Mouse (Mus musculus): Measurements from ENCODE around the gene Ankmy2.

Gene Ankmy2

DNA sequence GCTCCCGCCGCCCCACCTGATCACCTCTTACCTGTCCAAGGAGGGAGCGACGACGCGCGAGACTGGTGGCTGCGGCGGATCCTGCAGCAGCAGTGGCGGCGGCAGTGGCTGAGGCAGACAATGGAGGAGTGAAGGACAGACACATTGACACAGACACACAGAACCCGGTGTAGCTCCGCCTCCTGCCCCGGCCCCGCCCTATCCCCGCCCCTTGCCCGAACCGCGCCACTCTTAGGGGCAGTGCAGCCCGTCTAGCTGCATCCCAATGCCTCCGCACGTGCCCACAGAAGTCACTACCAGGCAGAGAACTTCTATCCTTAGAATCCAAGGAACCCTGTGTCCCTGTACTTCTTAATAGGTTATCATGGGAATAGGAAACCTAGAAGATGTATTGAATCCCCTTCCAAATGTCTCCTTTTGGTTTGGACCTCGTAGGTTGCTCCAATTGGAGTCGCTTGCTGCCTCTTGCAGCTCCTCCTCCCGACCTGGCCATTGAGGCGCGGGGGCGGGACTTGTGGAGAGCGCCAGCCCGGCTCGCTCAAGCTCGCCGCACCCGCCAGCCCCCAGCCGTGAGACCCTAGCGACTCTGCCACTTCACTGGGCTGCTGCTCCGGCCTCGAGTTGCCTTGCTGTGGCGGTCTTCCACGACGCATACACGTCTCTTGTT lies at the start of gene Ankmy2:
Gene Ankmy2 (plus strand): TSS at position 478 of the 667 bp plus-strand sequence.
- ATAC-seq (ENCODE audit: insufficient number of reproducible peaks, low FRiP score, low TSS enrichment): peak; percentile 88

DNA sequence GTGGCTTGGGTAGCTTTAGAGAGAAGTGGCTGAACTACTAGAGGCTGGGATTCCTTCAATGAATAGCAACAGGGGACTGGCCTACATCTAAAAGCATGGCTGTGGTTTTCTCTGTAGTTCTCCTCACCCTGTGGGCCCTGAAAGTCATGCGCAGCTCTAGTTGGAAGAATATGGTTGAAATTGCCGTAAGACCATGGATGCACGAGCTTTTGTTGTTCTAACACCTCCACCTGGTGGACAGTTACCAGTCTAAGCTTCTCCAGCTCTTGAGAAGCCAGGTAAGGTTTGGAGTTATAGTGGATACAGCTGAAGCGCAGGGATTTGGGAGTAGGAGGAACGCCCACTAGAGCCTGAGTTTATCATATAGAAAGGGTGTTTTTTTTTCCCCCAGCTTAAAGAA lies 48.5 kb upstream of the Ankmy2 start:
- ATAC-seq (ENCODE audit: insufficient number of reproducible peaks, low FRiP score, low TSS enrichment): peak; percentile 47; the same call in 1 of the 2 replicates

DNA sequence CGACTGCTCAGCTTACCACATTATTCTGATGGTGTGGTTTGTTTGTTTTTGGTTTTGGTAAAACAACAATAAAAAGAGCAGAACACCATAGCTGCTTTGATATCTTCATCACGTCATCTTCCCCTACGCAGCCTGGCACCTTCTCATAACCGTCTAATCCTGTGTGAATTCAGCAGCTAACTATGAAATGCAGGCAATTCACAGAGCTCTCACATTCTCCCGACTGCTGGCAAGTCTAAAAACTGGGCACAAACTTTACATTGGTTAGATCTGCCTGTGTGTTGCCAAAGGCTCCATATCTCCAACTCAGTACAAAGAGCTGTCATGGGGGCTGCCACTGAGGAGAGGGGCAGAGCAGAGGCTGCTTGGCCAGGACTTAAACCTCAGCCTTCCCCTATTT lies 46.5 kb upstream of the Ankmy2 start:
- no peak for ATAC-seq (ENCODE audit: insufficient number of reproducible peaks, low FRiP score, low TSS enrichment)

DNA sequence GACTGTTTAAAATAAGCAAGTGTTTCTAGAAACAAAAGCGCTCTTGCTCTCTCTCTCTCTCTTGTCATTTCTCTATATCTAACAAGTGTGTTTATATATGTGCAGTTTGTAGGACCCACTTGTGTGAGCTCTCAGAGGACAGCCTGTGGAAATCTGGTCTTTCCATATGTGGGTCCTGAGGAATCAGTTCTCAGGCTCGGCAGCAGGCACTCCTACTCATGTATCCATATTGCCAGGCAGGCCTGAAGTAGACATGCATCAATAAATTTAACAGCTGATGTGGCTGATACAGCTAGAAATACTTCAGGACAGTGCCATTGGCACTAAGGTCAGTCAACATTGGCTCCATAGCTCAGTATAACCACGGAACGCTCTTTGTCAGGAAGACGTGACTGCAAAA lies 45.8 kb upstream of the Ankmy2 start:
- ATAC-seq (ENCODE audit: insufficient number of reproducible peaks, low FRiP score, low TSS enrichment): no peak

DNA sequence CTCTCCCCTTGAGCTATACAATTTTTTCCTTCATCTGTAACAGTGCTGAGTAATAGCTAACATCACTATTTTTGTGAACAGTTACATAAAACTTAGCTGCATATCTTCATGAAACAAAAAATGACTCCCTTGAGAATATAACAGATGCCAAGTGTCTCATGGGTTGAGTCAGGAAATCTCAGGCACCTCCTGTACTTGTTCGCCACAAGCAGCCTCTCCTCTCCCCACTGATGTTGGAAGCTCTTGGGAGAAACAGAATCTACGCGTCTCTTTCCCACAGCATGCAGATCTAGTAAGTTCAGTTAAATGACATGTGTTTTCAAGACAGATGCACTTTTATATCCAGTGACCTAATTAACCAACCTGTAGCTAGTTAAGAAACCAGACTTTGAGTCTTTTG lies 44.8 kb upstream of the Ankmy2 start:
- no peak for ATAC-seq (ENCODE audit: insufficient number of reproducible peaks, low FRiP score, low TSS enrichment)

DNA sequence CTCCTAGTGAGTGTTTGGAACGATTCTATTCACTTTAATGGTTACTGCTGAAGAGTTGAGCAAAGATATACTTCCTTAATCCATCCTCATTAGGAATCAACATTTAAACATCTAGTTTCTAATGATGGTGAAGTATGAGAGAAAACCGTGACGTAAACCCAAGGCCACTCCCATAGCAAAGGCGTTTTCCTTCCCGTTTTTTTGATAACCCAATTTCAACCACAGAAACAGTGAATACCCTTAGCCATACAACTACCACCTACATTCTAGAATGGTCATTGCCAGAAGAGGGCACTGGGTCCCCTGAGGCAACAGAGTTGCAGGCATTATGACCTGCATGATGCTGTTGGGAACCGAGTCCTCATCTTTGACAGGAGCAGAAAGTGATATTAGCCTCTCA lies 39.8 kb upstream of the Ankmy2 start:
- no peak for ATAC-seq (ENCODE audit: insufficient number of reproducible peaks, low FRiP score, low TSS enrichment)

DNA sequence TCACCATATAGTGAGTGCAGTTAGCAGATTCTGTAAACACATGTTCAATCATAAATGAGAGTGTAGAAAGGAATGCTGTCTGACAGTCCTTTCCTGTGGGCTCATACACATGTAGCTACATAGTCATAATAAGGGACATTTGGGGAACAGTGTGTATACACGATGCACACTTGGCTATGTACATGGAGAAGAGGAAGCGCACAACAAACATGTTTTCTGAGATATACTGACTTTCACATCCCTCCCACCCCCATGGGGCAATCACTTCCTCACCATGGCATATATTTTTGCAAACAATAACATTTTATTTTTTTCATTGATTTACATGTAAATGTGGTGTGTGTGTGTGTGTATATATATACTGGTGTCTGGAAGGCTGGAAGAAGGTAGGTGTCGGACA lies 37.7 kb upstream of the Ankmy2 start:
- no peak for ATAC-seq (ENCODE audit: insufficient number of reproducible peaks, low FRiP score, low TSS enrichment)

DNA sequence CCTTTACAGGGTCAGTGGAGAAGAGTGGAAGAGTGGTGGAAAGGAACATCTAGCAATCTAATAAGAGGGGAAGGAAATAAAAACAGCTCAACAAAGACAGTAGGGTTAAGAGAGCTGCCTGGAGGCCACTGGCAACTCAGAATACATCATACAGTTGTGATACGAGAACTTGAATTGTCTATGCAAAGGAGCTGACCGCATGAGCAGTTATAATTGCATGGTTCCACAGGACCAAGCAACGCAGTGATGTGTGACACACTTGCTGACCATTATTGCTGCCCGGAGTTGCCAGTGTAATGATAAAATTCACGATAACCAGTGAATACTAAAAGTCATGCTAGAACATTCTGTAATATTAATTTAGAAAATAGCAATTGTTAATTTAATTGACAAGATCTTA lies 30.9 kb upstream of the Ankmy2 start:
- no peak for ATAC-seq (ENCODE audit: insufficient number of reproducible peaks, low FRiP score, low TSS enrichment)

DNA sequence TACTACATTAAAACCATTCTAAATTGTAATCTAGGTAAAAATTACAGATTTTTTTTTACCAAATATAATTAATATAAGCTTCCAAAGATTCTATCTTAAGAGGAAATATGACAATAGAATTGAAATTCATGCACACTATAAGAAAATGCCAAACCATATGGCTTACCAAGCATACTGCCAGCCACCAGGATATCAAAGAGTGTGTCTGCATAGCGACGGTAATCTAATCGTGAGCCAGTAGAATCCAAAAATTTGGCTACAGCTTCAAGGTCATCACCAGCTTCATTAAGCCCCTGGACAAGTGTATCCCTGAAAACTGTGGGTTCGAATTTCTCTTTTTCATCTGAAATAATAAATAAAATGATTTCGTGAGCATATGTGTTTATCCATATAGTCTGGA lies 27.1 kb upstream of the Ankmy2 start:
- no peak for ATAC-seq (ENCODE audit: insufficient number of reproducible peaks, low FRiP score, low TSS enrichment)

DNA sequence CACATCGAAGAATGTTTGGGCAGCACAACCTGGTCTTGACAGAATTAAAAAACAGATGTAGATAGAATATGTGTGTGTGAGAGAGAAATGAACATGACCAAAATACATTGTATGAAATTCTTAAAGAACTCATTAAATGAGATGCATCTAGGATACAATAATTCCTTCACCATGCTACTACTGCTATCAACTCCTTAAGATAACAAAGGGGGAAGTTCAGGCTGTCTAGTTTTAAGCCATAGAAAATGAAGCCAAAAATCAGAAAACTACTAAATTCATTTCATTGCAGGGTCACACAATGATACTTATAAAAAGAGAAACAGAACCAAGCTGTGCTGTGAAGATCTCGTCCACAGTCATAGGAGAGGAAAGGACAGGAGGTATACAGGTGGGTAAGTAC lies 24.7 kb upstream of the Ankmy2 start:
- no peak for ATAC-seq (ENCODE audit: insufficient number of reproducible peaks, low FRiP score, low TSS enrichment)

DNA sequence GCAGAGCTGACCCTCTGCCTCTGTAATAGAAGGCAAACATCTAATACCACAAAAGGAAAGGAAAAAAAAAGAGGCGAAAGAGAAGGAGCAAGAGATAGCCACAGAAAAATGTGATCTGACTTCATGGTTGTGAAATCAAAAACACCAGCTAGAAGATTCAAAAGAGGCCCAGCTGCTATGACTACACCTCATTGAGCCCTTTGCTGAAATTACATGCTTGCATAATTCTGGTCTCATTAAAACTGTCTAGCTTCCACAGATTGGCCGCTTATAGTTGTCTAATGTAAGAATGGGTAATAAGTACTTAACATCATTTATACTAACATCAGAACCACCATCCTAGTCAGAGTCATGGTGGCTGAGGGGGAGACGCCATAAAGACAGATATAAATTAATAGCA lies 24.2 kb upstream of the Ankmy2 start:
- ATAC-seq (ENCODE audit: insufficient number of reproducible peaks, low FRiP score, low TSS enrichment): no peak

DNA sequence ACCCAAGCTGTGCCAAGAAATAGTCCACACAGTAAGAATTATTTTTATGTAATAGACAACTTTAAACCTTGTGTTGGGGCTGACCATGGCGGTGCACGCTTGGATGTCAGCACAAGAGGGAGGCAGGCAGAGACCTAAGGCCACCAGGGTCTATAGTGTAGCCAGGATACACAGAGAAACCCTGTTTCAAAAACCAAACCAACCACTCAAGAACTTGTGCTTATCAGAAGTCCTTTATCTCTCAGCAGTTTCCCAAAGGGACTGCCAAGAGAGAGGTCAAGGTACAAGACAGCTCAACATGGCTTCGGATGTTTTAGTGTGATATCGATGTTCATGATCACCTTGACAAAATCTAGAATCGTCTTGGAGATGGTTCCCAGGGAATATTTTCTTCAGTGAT lies 23.4 kb upstream of the Ankmy2 start:
- no peak for ATAC-seq (ENCODE audit: insufficient number of reproducible peaks, low FRiP score, low TSS enrichment)

DNA sequence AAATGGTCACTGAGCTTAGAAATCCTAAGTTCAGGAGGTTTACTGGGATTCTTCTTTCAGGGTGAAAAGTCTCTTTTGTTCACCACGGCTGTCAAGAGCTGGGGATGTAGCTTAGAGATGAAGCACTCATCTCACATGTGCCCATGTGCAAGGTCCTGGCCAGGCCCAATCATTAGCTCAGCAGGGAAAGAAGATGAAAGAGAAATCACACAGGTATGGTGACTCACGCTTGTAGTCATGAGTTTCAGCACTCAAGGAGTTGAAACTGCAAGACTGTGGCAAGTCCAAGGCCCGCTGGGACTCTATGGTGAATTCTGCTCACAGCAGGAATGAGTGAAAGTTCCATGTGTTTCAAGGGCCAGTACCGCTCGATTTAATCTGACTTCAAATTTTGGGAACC lies 22.8 kb upstream of the Ankmy2 start:
- ATAC-seq (ENCODE audit: insufficient number of reproducible peaks, low FRiP score, low TSS enrichment): no peak

DNA sequence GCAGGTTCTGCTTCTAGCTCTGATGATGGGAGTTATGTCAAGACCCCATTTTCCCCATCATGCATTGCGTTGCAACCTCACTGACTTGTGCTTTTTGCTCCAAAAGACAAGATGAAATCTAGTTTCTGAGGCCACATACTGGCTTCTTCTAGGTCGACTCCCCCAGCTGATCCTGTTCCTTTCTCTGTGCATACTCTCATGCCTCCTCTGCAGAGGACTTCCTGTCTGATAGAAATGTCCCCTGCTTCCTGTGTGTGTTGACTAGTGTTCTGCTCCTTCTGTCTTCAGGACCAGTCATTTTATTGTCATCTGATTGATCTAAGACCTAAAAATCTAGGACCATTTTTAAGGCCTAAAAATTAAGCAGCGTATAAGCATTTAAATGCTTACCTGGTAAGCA lies 21.5 kb upstream of the Ankmy2 start:
- ATAC-seq (ENCODE audit: insufficient number of reproducible peaks, low FRiP score, low TSS enrichment): no peak

DNA sequence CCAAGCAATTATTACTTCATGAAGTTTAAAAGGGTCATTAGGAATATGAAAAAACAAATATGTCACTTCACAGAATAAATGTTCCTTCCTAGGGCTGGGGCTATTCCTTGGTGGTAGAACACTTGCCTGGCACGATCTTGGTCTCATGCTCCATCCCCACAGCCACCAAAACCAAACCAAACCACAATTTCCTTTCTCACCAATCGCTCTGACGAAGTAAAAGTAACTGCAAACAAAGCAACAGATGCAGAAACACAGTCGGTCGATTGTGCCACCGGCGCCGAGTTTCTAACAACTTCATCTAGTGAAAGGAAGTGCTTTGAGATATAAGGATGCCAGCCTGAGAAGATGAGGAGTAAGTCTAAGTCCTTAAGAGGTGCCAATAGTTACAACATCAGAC lies 20.6 kb upstream of the Ankmy2 start:
- ATAC-seq (ENCODE audit: insufficient number of reproducible peaks, low FRiP score, low TSS enrichment): no peak

DNA sequence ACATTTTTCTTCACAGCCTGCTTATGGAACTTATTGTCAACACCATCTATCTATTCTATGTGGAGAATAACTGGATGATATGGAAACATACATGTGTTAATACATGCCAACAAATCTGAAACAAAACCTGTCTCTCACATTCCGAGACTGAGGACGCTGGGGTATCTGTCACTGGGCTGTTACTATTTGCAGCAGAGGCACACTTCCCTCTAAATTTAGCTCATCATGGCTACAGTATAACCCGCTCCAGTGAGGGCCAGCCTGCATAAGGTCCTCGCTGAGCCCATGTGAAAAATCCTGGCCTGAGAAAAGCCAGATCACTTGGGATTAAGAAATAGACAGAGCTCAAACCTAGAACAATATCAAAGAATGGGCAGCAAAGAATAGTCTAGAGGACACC lies 19.7 kb upstream of the Ankmy2 start:
- ATAC-seq (ENCODE audit: insufficient number of reproducible peaks, low FRiP score, low TSS enrichment): no peak

DNA sequence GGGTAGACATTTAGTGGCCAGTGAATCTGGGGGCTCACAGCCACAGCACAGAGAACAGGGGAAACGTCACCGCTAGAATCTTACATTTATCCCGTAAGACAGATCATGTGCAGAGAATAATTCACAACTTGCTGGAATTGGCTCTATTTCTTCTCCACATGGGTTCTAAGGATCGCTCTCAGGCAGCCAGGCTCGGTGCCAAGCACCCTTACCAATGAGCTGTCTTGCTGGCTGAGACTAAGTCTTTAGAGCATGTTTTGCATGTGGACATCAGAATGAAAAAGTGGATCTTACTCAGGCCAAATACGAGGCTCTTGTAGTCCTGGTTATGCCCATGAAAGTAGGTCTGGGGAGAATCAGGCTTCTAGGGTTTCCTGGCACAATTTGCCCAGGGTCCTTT lies 16.5 kb upstream of the Ankmy2 start:
- no peak for ATAC-seq (ENCODE audit: insufficient number of reproducible peaks, low FRiP score, low TSS enrichment)

DNA sequence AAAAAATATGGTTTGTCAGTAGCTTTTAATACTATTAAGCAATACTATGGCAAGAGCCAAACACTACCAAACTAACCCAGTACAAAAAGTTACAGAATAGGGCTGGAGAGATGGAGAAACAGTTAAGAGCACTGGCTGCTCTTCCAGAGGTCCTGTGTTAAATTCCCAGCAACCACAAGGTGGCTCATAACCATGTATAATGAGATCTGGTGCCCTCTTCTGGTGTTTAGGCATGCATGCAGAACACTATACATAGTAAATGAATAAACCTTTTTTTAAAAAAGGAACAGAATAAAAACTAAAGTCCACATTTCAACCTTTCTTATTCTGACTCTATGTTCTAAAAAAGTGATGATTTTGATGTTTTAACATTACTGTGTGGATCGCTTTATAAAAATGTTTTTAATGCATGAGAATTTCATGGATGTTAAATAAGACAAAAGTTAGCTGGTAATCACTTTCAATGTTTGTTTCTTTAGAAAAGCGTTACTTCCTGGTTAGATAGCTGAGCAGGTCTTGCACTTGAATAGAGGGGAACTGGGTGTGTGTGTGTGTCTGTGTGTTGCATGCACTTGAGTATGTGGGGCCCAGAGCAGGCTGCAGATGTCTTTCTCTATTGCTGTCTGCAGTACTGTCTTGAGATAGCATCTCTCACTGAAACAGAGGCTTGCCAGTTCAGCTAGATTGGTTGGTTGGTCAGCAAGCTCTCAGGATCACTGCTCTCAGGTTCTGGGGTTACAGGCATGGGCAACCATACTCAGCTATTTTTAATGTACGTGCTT lies 10.5 kb upstream of the Ankmy2 start:
- ATAC-seq (ENCODE audit: insufficient number of reproducible peaks, low FRiP score, low TSS enrichment): no peak

DNA sequence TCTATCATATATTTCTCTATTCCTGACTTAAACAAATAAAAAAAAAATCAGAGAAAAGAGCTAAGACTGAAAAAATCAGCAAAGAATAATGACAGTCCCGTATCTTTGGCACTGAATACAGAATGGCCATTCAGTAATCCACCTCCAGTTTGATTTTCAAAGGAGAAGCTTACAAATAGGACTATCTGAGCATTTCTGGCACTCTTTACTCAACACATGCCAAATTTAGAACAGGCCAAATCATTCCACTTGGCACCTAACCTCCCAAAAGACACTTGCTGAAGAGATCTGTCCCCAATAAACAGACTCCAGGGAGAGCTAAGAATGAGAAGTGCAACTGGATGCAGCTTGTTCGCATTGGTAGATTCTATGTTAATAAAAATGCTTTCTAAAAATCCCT lies 6.6 kb upstream of the Ankmy2 start:
- ATAC-seq (ENCODE audit: insufficient number of reproducible peaks, low FRiP score, low TSS enrichment): peak; percentile 91

DNA sequence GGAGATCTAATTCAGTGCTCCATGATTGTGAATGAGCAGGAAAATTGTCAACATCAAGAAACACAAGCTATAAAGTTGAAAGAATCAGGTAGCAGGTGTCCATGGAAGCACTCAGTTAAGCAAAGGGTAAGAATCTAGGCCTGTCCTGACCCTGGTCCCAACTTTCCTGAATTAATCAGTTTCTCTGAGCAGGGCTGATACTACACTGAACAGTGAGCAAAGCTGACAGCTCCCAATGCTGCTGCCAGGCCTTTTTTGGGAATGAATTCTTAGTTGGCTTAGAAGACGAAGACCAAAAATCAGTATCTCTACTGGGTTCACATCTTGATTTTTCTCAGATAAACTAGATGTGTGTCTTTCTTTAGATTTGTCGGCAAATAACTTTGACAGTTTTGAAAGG lies 6.2 kb upstream of the Ankmy2 start:
- no peak for ATAC-seq (ENCODE audit: insufficient number of reproducible peaks, low FRiP score, low TSS enrichment)

DNA sequence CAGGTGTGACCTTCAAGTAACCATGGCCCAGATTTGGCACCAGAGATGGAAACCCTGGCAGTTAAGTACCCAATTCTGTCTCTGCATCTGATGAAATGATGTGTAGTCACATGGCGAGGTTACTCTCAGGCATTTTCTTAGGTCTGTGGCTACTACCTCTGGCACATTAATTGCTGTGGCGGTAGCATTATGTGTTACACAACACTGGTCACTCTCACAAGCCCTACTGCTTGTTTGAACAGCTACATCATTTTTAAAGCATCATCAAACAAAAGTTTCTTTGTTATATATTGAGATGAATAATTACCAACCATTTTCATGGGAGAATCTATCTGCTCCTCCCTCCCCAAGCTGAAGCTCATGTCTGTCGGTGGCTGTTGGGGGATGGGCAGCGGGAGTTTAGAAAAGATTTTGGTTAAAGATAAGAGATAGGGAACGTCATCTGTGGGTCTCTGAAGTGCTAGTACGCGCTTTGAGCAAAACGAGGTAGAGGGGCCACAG lies 1.7 kb upstream of the Ankmy2 start:
- ATAC-seq (ENCODE audit: insufficient number of reproducible peaks, low FRiP score, low TSS enrichment): no peak

DNA sequence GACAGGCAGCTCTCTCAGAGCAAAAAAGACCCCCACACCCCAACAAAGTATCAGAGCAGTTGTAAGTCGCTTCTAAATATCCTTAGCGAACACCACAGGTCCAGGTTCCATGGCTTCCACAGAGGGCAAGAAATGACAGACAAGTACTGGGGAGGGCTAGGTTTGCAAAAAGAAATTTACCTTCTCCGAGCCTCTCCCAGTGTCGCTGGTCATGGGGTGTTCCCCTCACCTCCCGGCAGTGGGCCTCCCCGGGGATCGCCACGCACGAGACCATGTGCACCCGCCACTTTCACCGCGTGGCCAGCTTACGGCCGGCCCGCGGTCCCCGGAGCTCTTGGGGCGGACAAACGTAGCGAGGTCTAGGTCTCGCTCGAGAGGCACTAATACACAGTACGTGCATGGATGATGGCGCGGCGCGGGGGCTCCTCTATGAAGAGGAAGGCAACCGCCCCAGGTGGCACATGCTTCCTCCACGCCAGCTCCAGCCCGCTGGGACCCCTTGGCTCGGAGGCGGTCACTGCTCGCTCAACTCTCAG lies 745 bp upstream of the Ankmy2 start:
- ATAC-seq (ENCODE audit: insufficient number of reproducible peaks, low FRiP score, low TSS enrichment): no peak; the same call in none of the 2 replicates
